Mouse (Mus musculus) midbrain, embryonic 16.5 days (tissue): ENCODE measurements around the gene Cntfr. TPM values are rescaled to one million over a fixed set of nuclear protein-coding genes. Genes with fewer than 3 reads are reported as not detected.
A peak's percentile ranks its signal among the peaks of the same experiment; 100 is the strongest.
"Not testable (repeated sequence)": the region's sequence is repeated elsewhere in the genome, so short reads cannot be mapped to it uniquely, and the experiment has no call there.

ENCODE experiments used
- ATAC-seq: fragments of 200-750 bp; cut with Nextera tagmentation; 2 replicates; pipeline ENCODE4 v1.8.0; 2017; ENCODE audit warnings: moderate TSS enrichment
- H3K27ac ChIP-seq: fragments of 300-500 bp; sonication (generic); 2 replicates; pipeline ENCODE4 v1.5.1; 2014; ENCODE audit warnings: mild to moderate bottlenecking, low read length, mixed read lengths
- H3K27me3 ChIP-seq: fragments of 300-500 bp; sonication (generic); 2 replicates; pipeline ENCODE4 v1.6.1; 2014; ENCODE audit warnings: low read depth, low read length, mixed read lengths; ENCODE audit not compliant: control insufficient read depth, insufficient read depth
- H3K36me3 ChIP-seq: fragments of 300-500 bp; sonication (generic); 2 replicates; pipeline ENCODE4 v1.6.1; 2014; ENCODE audit warnings: mild to moderate bottlenecking, low read length, moderate library complexity, mixed read lengths; ENCODE audit not compliant: control insufficient read depth, insufficient read depth
- H3K4me1 ChIP-seq: fragments of 300-500 bp; sonication (generic); 2 replicates; pipeline ENCODE4 v1.6.1; 2014; ENCODE audit warnings: mild to moderate bottlenecking, low read length, mixed read lengths; ENCODE audit not compliant: control insufficient read depth, insufficient read depth
- H3K4me2 ChIP-seq: fragments of 300-500 bp; sonication (generic); 2 replicates; pipeline ENCODE4 v1.6.1; 2014; ENCODE audit warnings: mild to moderate bottlenecking, low read length, mixed read lengths
- H3K4me3 ChIP-seq: fragments of 300-500 bp; sonication (generic); 2 replicates; pipeline ENCODE4 v1.5.1; 2014; ENCODE audit warnings: low read depth, mild to moderate bottlenecking, low read length, moderate library complexity, mixed read lengths
- H3K9ac ChIP-seq: fragments of 300-500 bp; sonication (generic); 2 replicates; pipeline ENCODE4 v1.6.1; 2014; ENCODE audit warnings: low read depth, low read length, mixed read lengths
- H3K9me3 ChIP-seq: fragments of 300-500 bp; sonication (generic); replicated peaks from 2 replicates; pipeline ENCODE4 v1.6.1; 2014; ENCODE audit warnings: mild to moderate bottlenecking, low read length, mixed read lengths; ENCODE audit not compliant: control insufficient read depth, poor library complexity, severe bottlenecking
- WGBS: fragments of 180-500 bp; shearing (Covaris S2); extraction: QIAGEN DNeasy Blood & Tissue Kit; methylation state at CpG from one replicate; pipeline ENCODE4 v1.1.7; 2014; 5-methylcytosine and 5-hydroxymethylcytosine counted together
- polyA plus RNA-seq: library from polyadenylated mRNA; unstranded; fragments of >200 nt; fragmentation: Nextera tagmentation; extraction: Ambion mirVana; gene quantifications from 2 replicates; pipeline ENCODE4 v1.2.1, GENCODE M21; 2015

Gene Cntfr
- polyA plus RNA-seq, 1 experiment from 2014 or later = 28.3 TPM

DNA sequence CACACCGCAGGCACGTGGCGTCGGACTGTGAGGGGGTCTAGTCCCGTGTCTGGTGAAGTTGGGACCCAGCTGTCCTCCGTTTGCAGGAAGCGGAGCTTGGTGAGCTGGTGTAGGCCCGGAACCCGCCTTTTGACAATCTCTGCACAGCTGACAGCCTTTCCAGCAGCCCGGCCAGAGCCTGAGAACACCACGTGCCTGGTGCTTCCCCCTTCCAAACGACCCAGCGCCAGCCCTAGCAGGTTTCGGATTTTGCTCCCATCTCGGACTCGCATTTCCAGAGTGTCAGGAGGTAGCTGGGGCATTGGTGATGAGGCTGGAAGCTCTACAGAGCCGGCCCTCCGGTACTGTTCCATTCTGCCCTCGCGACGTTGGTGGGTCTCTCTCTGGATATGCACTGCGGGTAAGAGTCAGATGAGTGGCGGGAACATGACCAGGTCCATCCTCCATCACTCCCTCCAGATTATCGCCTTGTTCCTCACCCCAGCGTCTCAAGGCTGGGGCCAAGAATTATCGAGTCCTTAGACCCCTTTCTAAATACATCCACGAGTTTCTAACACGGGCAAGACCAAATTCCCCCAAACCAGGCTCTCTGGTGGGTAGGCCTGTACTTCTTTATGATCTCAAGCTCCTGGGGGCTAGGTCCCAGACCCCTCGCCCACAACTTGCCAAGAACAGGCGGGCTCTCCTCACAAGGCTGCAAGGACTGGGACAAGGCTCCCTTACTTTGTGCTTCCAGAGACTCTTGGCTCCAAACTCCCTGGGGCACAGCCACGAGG lies 15.7 kb upstream of the Cntfr start:
- H3K4me2 ChIP-seq = peak overlapping the region; percentile 90
- peak overlapping the region; percentile 71 for H3K4me3 ChIP-seq
- peaks cover 4% of the 10 kb centered on the region for H3K36me3 ChIP-seq
- WGBS = 39% methylated on average over 31 of the region's 31 CpGs
- ATAC-seq = peak; percentile 19
- peak overlapping the region; percentile 89 for H3K9ac ChIP-seq
- H3K27me3 ChIP-seq = no peaks in the 10 kb centered on the region
- peak overlapping the region; percentile 86 for H3K27ac ChIP-seq
- peaks cover 36% of the 10 kb centered on the region for H3K4me1 ChIP-seq
- no peaks in the 10 kb centered on the region for H3K9me3 ChIP-seq

- Histone ChIP-seq H3K4me3 (peak overlapping the region; percentile 71), H3K4me2 (peak overlapping the region; percentile 90), H3K36me3 (no peaks in the 10 kb centered on the region; the same call in 1 of the 2 replicates), H3K9me3 (no peaks in the 10 kb centered on the region), H3K27me3 (no peaks in the 10 kb centered on the region), H3K9ac (peak overlapping the region; percentile 89), H3K4me1 (peaks cover 44% of the 10 kb centered on the region), H3K27ac (no peak overlapping the region)
- WGBS = 72% methylated on average over 16 of the region's 16 CpGs
- ATAC-seq = no peak
Observed at GRCm38 (mm10) chr4:41711705-41712375, 15.0 kb upstream of the Cntfr start.

- Histone ChIP-seq H3K4me2 (no peak overlapping the region), H3K4me3 (no peak overlapping the region), H3K27ac (no peak overlapping the region), H3K27me3 (no peaks in the 10 kb centered on the region), H3K36me3 (no peaks in the 10 kb centered on the region), H3K9me3 (no peaks in the 10 kb centered on the region), H3K4me1 (peaks cover 54% of the 10 kb centered on the region), H3K9ac (no peak overlapping the region)
- WGBS = 70% methylated on average over 4 of the region's 4 CpGs
- no peak for ATAC-seq
Observed at GRCm38 (mm10) chr4:41710229-41710628, 13.3 kb upstream of the Cntfr start.

DNA sequence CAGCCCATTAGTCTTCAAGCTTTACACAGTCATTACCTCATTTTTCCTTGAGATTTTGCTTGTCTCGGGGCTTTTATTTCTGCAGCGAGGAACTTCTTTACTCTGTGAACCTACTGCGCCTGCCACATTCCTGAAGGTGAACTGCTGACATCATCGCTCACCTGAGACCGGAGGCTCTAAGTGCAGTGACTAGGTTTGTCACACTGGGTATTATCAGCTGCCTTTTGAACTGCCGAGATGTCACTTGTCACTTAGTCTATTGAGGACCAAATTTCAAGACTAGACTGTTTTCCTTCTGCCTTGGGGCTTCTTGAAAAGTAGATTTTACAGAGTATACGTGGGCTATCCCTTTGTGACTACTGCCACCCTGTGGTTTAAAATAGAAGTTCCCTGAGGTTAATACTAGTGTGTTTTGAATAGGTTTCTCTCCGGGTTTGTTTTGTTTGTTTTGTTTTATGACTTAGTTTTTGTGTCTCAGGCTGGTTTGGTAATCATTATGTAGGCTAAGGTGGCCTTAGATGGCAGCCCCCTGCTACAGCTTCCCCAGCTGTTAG lies 11.4 kb upstream of the Cntfr start:
- peak; percentile 39 for ATAC-seq
- 42% methylated on average over 8 of the region's 8 CpGs for WGBS
- Histone ChIP-seq H3K4me2 (no peak overlapping the region), H3K9me3 (no peaks in the 10 kb centered on the region), H3K9ac (no peak overlapping the region), H3K4me1 (peaks cover 41% of the 10 kb centered on the region), H3K4me3 (no peak overlapping the region), H3K27ac (peak overlapping the region; percentile 62; the same call in 1 of the 2 replicates), H3K36me3 (no peaks in the 10 kb centered on the region), H3K27me3 (no peaks in the 10 kb centered on the region)

DNA sequence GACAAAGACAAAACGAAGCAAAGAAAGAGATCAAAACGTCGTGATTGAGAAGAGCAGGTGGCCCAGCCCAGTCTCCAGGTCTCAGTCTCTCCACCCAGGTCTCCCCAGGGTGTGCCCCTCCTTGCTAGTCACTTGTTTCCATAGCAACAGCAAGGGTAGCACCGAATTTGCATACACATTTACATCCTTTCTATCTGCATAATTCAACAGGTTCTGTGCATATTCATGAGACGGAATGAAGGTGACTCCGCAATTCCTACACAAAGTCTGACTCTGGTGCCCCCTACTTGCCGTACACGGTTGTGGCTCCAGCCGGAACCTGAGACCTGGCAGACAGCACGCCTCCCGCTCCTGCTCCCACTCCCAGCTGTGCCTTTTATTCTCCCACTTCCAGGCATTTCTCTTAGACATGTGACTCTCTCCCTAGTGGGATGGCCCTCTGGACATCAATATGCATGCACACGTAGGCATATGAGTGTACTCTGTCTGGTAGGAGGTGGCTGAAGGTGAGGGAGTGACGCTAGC lies 10.2 kb upstream of the Cntfr start:
- no peaks in the 10 kb centered on the region for H3K27me3 ChIP-seq
- no peaks in the 10 kb centered on the region for H3K9me3 ChIP-seq
- H3K4me2 ChIP-seq = peak overlapping the region; percentile 21
- H3K4me1 ChIP-seq = peaks cover 32% of the 10 kb centered on the region
- peak overlapping the region; percentile 62 for H3K27ac ChIP-seq
- H3K9ac ChIP-seq = 0 out of 2 replicates have a peak overlapping the region, but pooled peaks have one; percentile 15
- WGBS = 1% methylated on average over 13 of the region's 13 CpGs
- no peaks in the 10 kb centered on the region for H3K36me3 ChIP-seq
- no peak overlapping the region for H3K4me3 ChIP-seq
- peak; percentile 81 for ATAC-seq

- H3K27ac ChIP-seq = peak overlapping the region; percentile 58
- peak overlapping the region; percentile 42; the same call in 1 of the 2 replicates for H3K9ac ChIP-seq
- peak overlapping the region; percentile 21; the same call in 1 of the 2 replicates for H3K4me2 ChIP-seq
Observed at GRCm38 (mm10) chr4:41705922-41706754, 9.2 kb upstream of the Cntfr start.

GRCm38 (mm10) chr4:41704651-41705050 lies 7.8 kb upstream of the Cntfr start:
- H3K9me3 ChIP-seq = no peaks in the 10 kb centered on the region
- H3K4me1 ChIP-seq = peaks cover 23% of the 10 kb centered on the region
- no peaks in the 10 kb centered on the region for H3K36me3 ChIP-seq
- no peak overlapping the region for H3K27ac ChIP-seq
- no peaks in the 10 kb centered on the region for H3K27me3 ChIP-seq
- ATAC-seq = no peak
- H3K4me3 ChIP-seq = no peak overlapping the region
- no peak overlapping the region for H3K9ac ChIP-seq
- WGBS = 14% methylated on average over 5 of the region's 5 CpGs
- H3K4me2 ChIP-seq = no peak overlapping the region

More at GRCm38 (mm10) chr4:41705922-41706754, 9.2 kb upstream of the Cntfr start:
- 50% methylated on average over 19 of the region's 19 CpGs for WGBS
- Histone ChIP-seq H3K4me1 (peaks cover 23% of the 10 kb centered on the region), H3K27me3 (no peaks in the 10 kb centered on the region), H3K9me3 (no peaks in the 10 kb centered on the region), H3K4me3 (no peak overlapping the region), H3K36me3 (no peaks in the 10 kb centered on the region)
- ATAC-seq = peak; percentile 4; the same call in 1 of the 2 replicates

- H3K4me2 ChIP-seq, ATAC-seq, H3K36me3 ChIP-seq, H3K4me3 ChIP-seq, H3K9me3 ChIP-seq, H3K9ac ChIP-seq, H3K27ac ChIP-seq, H3K27me3 ChIP-seq: not testable (repeated sequence)
- peaks cover 14% of the 10 kb centered on the region for H3K4me1 ChIP-seq
- WGBS = 73% methylated on average over 2 of the region's 2 CpGs
Observed at GRCm38 (mm10) chr4:41702226-41702625, 5.3 kb upstream of the Cntfr start.
